Mouse (Mus musculus): ENCODE results near the gene Gm45717. TPM values are rescaled to one million over a fixed set of nuclear protein-coding genes. Genes with fewer than 3 reads are reported as not detected.
A peak's percentile ranks its signal among the peaks of the same experiment; 100 is the strongest.

Gene Gm45717
- 0.65 TPM in 1 of 2 replicates, not detected in the other for polyA plus RNA-seq (2016; fragmentation: Nextera tagmentation; extraction: Ambion mirVana)

DNA sequence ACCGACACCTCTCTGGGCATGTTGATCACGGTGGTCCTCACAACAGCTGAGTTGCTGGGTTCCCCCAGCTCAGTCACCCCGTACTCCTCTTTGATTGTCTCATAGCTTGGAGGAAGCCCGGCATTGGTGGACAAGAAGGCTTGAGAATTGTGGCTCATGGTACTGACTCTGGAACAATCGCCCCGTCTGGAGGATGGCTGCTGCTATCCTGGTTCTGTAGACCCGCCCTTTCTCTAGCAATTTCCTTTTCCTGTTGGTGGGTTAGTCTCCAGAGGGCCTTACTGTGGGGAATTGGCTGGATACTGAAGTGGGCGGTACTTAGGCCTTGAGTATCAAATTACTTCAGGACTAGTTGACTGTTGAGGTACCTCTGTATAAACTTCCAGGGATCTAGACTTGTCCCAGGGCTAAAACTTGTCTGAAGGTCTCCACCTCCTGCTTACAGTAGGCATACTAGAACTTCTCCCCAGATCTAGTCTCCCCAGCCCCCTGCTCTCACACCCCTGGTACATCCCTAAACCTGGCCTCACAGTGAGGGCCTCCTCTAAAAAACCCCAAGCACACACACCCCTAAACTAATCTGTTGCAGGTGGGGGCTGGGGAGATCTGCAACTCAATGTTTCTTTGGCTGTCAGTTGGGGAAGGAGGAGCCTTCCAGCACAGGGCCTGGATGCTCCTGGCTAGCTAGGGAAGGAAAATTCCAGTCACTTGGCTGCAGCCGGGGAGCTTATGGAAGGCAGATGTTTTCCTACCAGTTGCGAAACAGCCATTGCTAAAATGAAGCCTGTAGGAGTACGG, at the start of gene Gm45717, which contains the start of gene Ifitm2:
Gene Gm45717, minus strand, starts transcription at position 180 of the 798 bp plus-strand sequence.
Gene Ifitm2, minus strand, starts transcription at position 230 of the 798 bp plus-strand sequence.
- peaks cover 7% of the 10 kb centered on the region; the same call in 1 of the 2 replicates for H3K36me3 ChIP-seq
- peak within 1 kb of the TSS; percentile 87 for H3K4me2 ChIP-seq (replicated peaks)
- peak within 1 kb of the TSS; percentile 78 for H3K9ac ChIP-seq
- peaks cover 42% of the 10 kb centered on the region for H3K4me1 ChIP-seq
- WGBS: 7% methylated on average over 11 of the region's 11 CpGs
- peak; percentile 80 for ATAC-seq (ENCODE audit: insufficient number of reproducible peaks, insufficient read depth, low FRiP score, low TSS enrichment)
- peak within 1 kb of the TSS; percentile 66 for H3K4me3 ChIP-seq
- peak within 1 kb of the TSS; percentile 96 for H3K27ac ChIP-seq
- no peaks in the 10 kb centered on the region for H3K9me3 ChIP-seq
- H3K27me3 ChIP-seq: no peaks in the 10 kb centered on the region

DNA sequence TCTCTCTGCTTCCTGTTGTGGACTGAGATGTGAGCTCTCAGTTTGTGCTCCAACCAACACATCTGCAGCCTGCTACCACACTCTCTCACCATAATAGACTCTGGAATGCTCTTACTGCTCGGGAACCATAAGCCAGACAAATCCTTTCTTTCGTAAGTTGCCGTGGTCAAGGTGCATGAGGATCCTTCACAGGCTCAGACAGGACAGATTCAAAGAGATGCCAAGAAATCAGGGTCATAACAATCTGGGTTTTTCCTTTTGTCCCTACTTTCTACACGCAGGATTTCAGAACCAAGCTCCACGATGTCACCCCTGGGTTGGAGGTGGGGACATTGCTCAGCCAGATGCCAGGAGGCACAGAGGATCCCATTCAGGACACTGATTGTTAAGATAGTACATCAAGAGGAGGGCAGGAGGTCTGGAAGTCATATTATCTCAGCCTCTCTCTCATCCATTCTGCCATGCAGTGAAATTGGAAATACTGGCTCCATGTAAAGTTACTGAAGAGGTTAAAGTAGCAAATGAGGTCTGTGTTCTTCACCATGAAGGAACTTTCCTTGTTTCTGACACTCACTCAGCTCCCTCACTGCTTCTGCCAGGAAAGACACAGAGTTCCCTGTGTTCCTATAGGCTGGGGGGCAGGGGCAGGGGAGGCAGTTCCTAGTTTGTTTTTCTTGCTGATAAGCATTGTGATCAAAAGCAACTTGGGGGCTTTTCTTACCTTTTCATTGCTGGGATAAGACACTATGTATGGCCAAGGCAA, 47.7 kb upstream of the Gm45717 start:
- no peak overlapping the region for H3K27ac ChIP-seq
- 79% methylated on average over 5 of the region's 5 CpGs for WGBS

DNA sequence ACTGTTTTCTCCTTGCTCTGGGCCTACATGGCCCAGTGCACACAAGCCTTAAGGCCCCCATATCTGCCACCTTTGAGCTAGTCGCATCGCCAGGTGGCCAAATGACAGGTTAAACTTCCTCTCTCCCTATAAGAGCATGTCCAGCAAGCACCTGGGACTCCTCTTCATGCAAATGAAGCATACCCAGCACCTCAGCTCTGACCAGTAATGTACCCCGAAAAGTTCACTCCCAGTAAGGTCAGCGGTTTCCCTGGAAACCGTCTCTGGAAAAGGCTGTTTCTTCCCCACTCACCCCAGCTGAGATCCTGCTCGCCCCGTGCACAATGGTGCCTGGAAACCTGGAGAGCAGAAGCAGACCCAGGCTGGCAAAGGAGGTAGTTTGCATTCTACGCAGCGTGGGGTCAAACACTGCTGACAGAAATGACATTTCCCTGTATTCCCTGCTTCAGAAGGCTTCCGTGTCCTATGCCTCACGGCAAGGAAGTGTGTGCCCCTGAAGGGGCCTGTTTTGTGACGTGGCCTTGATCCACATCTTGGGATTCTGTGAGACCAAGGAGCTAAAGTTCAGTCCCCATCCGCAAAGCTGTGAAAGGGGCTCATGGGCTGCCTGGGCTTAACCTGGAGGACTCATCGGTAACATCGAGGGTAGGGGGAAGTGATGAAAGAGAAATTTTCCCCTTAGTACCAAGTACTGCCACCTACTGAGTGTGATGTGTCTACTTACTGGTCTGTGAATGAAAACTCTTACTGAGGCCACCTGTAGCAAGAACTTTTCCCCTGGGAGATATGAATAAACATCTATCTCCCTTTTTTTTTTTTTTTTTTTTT, 45.4 kb upstream of the Gm45717 start:
- H3K27ac ChIP-seq: no peak overlapping the region
- 81% methylated on average over 15 of the region's 15 CpGs for WGBS
- no peaks in the 10 kb centered on the region for H3K27me3 ChIP-seq
- H3K9ac ChIP-seq: no peak overlapping the region
- H3K4me1 ChIP-seq: no peaks in the 10 kb centered on the region
- no peak overlapping the region for H3K4me2 ChIP-seq (replicated peaks)
- no peaks in the 10 kb centered on the region for H3K9me3 ChIP-seq
- H3K36me3 ChIP-seq: no peaks in the 10 kb centered on the region
- ATAC-seq (ENCODE audit: insufficient number of reproducible peaks, insufficient read depth, low FRiP score, low TSS enrichment): no peak
- no peak overlapping the region for H3K4me3 ChIP-seq

More for the DNA sequence above, 47.7 kb upstream of the Gm45717 start:
- Histone ChIP-seq H3K27me3 (no peaks in the 10 kb centered on the region), H3K4me3 (no peak overlapping the region), H3K4me1 (no peaks in the 10 kb centered on the region), H3K36me3 (no peaks in the 10 kb centered on the region), H3K9me3 (no peaks in the 10 kb centered on the region), H3K9ac (no peak overlapping the region), H3K4me2 (replicated peaks) (no peak overlapping the region)
- ATAC-seq (ENCODE audit: insufficient number of reproducible peaks, insufficient read depth, low FRiP score, low TSS enrichment): no peak

DNA sequence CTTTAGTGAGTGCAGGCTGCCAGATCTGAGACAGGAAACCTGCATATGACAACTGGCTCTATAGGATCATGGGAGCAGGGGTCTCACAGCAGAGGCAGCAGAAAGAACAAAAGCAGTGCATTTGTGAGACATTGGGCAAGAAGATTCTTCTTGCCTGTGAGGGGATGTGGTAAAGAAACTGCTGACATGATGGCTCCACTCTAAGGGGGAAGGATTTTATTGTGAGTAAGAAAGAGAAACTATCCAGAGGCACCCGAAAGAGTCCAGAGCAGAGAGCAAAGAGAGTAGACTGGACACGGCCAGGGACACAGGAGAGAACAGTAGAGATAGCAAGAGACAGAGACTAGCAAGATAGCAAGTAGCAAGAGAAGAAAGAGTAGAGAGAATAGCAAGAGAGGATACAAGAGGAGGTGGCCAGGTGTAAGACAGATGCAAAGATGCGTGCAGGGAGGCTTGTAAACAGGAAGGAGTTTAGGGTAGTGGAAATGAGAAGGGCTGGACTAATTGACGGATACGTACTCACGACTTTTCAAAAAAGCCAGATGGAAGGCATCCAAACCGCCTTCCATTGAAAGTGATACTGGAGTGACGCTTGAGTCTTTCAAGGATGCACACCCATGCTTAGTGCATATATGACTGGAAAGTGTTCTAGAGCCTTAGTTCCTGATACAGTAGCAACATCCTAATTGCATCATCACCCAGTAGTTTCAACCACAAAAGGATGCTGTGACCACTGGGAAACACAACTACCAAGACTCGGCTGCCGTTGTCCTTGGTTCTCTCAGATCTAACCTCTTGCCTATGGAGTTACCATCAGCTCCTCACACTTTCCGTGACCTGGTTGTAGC, 43.3 kb upstream of the Gm45717 start:
- Histone ChIP-seq H3K4me2 (replicated peaks) (no peak overlapping the region), H3K27ac (no peak overlapping the region), H3K27me3 (no peaks in the 10 kb centered on the region), H3K4me1 (no peaks in the 10 kb centered on the region), H3K4me3 (no peak overlapping the region), H3K36me3 (no peaks in the 10 kb centered on the region), H3K9me3 (no peaks in the 10 kb centered on the region), H3K9ac (no peak overlapping the region)
- WGBS: 89% methylated on average over 11 of the region's 11 CpGs
- ATAC-seq (ENCODE audit: insufficient number of reproducible peaks, insufficient read depth, low FRiP score, low TSS enrichment): no peak

DNA sequence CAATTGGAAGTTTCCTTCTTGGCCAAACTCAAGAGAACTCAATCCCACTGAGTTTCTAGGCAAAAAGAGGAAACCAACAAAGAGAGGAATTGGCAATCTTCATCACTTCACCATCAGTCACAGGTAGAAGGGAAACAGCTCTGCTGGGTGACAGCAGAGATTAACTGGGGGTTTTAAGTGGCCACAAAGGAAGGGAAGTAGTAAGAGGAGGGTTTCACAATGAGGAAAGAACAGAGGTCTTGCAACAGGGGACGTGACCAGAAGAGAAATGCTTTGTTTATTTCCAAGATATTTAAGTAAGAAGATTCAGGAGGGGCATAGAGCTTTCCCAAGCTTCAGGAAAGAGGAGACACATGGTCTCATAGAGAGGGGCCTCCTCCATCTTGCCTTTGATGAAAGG, 42.1 kb upstream of the Gm45717 start:
- H3K4me3 ChIP-seq: no peak overlapping the region
- no peaks in the 10 kb centered on the region for H3K4me1 ChIP-seq
- no peak overlapping the region for H3K27ac ChIP-seq
- WGBS: 56% methylated on average over 1 of the region's 1 CpGs
- no peaks in the 10 kb centered on the region for H3K36me3 ChIP-seq
- no peak overlapping the region for H3K4me2 ChIP-seq (replicated peaks)
- no peaks in the 10 kb centered on the region for H3K27me3 ChIP-seq
- H3K9ac ChIP-seq: no peak overlapping the region
- ATAC-seq (ENCODE audit: insufficient number of reproducible peaks, insufficient read depth, low FRiP score, low TSS enrichment): no peak
- no peaks in the 10 kb centered on the region for H3K9me3 ChIP-seq

DNA sequence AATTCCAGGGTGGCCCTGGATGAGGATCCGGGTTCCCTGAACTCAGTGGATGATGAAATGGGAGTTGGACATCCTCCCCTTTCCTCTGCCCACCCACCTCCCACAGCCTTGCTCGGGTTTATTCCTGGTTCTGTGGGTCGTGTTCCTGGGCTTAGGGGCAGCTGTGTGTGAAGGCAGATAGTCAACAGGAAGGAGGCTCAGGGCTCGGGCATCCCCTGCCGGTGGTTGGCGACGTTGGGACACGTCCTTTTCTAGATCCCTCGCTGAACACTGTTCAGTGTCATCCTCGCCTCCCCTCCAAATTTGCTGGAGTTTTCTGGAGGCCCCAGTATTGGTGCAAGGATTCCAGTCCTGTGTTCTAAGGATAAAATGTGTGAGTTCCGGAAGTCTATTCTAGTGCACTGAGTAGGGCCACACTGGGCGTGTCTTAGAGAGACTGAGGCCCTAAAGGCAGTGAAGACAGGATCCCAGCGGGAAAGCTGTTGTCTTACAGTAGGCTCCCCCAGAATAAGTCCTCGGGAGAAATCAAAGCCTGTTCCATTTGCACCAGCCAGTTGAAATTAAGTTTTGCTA, 35.5 kb upstream of the Gm45717 start:
- H3K36me3 ChIP-seq: no peaks in the 10 kb centered on the region
- no peak overlapping the region for H3K9ac ChIP-seq
- 0 out of 2 replicates have a peak, but pooled peaks cover 3% of the 10 kb centered on the region for H3K4me1 ChIP-seq
- H3K27me3 ChIP-seq: no peaks in the 10 kb centered on the region
- H3K4me2 ChIP-seq (replicated peaks): no peak overlapping the region
- no peak for ATAC-seq (ENCODE audit: insufficient number of reproducible peaks, insufficient read depth, low FRiP score, low TSS enrichment)
- no peak overlapping the region for H3K4me3 ChIP-seq
- no peak overlapping the region for H3K27ac ChIP-seq
- H3K9me3 ChIP-seq: no peaks in the 10 kb centered on the region
- 89% methylated on average over 14 of the region's 14 CpGs for WGBS

DNA sequence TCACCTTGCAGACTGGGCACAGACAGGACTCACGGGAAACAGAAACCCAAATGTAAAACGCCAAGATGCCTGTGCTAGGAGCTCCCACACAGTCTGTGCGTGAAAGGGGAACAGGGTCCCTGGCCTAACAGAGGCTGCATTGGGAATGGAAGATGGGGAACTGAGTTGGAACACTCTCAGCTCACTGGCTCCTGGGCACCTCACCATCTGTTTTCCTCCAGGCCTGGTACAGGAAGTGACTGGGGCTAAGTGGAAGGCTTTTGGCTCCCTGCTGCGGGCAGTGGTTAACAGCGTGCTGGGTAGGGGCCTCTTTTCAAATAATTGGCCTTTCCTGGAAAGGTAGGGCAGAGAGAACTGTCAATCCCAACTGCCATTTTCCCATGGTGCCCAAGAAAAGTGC, 34.9 kb upstream of the Gm45717 start:
- H3K9me3 ChIP-seq: no peaks in the 10 kb centered on the region
- H3K9ac ChIP-seq: no peak overlapping the region
- no peak for ATAC-seq (ENCODE audit: insufficient number of reproducible peaks, insufficient read depth, low FRiP score, low TSS enrichment)
- WGBS: 53% methylated on average over 5 of the region's 5 CpGs
- H3K4me2 ChIP-seq (replicated peaks): no peak overlapping the region
- 0 out of 2 replicates have a peak, but pooled peaks cover 3% of the 10 kb centered on the region for H3K4me1 ChIP-seq
- H3K36me3 ChIP-seq: no peaks in the 10 kb centered on the region
- H3K4me3 ChIP-seq: no peak overlapping the region
- H3K27ac ChIP-seq: no peak overlapping the region
- no peaks in the 10 kb centered on the region for H3K27me3 ChIP-seq

DNA sequence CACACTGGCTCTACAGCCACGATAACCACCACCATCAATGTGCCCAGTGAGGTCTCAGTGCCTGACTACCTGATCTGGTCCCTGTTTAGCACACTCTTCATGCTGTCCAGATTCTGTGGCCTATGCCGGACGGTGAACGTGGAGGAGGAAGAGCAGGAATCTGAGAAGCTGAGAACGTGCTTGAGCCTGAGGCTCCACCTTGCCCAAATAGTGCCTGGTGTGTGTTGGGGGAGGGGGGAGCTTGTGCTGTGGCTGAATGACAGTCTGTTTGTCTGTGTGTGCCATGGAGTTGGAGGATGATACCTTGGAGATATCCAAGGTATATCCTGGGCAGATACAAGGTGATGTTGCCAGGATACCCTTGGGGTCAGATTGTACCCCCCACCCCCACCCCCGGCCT, 34.4 kb upstream of the Gm45717 start:
- H3K4me1 ChIP-seq: 0 out of 2 replicates have a peak, but pooled peaks cover 3% of the 10 kb centered on the region
- no peaks in the 10 kb centered on the region for H3K9me3 ChIP-seq
- H3K27me3 ChIP-seq: no peaks in the 10 kb centered on the region
- no peak overlapping the region for H3K27ac ChIP-seq
- no peaks in the 10 kb centered on the region for H3K36me3 ChIP-seq
- no peak overlapping the region for H3K4me3 ChIP-seq
- no peak overlapping the region for H3K4me2 ChIP-seq (replicated peaks)
- no peak overlapping the region for H3K9ac ChIP-seq
- 50% methylated on average over 6 of the region's 6 CpGs for WGBS
- ATAC-seq (ENCODE audit: insufficient number of reproducible peaks, insufficient read depth, low FRiP score, low TSS enrichment): no peak

DNA sequence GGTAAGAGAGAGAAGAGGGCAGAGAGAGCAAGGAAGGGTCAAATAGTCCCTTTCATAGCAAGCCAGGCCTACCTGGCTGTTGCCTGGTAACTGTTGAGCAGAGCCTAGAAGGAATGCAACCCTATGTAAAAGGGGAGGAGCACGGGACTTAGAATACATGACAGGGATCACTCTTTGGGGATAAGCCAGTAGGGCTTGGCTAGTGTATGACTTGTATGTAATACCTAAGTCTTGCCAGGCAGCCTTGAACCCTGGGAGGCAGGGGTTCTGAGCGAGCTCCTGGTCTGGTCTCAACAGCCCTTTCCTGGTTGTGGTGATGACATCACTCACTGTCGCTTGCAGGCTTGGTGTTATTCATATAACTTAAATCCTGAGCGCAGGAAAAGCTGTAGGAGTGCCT, 33.3 kb upstream of the Gm45717 start:
- ATAC-seq (ENCODE audit: insufficient number of reproducible peaks, insufficient read depth, low FRiP score, low TSS enrichment): no peak
- 0 out of 2 replicates have a peak, but pooled peaks cover 3% of the 10 kb centered on the region for H3K4me1 ChIP-seq
- no peak overlapping the region for H3K4me2 ChIP-seq (replicated peaks)
- no peaks in the 10 kb centered on the region for H3K9me3 ChIP-seq
- 80% methylated on average over 4 of the region's 4 CpGs for WGBS
- no peaks in the 10 kb centered on the region for H3K27me3 ChIP-seq
- no peak overlapping the region for H3K27ac ChIP-seq
- no peak overlapping the region for H3K4me3 ChIP-seq
- H3K36me3 ChIP-seq: no peaks in the 10 kb centered on the region
- no peak overlapping the region for H3K9ac ChIP-seq

DNA sequence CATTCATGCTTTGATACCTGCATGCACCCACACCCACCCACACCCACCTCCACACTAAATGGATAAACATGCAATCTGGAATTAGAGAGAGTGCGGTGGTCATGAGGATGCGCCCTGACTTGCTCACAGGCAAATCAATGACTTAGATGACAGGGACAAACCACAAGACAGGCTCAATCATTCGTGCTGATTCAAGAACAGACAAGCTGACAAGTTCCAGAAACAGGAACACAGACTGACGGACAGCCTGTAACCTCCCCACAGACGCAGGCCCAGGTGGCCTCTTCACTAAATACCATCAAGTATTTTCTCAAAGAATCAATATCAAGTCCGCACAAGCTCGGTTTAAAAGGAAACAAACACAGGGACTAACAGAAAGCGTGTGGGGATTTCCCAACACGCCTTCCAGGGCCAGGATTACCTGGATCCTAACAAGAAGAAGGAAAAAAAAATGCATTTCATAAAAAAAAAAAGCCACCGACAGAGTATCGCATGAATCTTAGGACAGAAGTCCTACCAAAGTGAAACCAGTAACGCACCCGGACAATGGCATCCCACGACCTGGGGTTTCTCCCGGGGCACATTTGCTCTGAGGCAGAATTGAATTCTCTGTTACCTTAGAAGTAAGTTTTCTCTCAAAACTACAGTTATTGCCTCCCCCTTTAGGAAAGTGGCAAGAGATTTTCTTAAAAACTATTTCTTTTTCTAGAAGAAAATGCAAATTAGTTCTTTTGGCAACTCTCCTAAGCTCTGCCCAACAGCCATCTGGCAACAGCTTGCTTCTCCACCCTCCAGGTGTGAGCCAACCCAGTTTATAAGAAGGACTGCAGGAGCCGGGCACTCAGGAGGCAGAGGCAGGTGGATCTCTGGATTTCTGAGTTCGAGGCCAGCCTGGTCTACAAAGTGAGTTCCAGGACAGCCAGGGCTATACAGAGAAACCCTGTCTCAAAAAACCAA, 31.7 kb upstream of the Gm45717 start:
- H3K27me3 ChIP-seq: no peaks in the 10 kb centered on the region
- no peaks in the 10 kb centered on the region for H3K36me3 ChIP-seq
- H3K4me3 ChIP-seq: no peak overlapping the region
- H3K9ac ChIP-seq: no peak overlapping the region
- H3K27ac ChIP-seq: no peak overlapping the region
- H3K4me2 ChIP-seq (replicated peaks): no peak overlapping the region
- H3K9me3 ChIP-seq: no peaks in the 10 kb centered on the region
- H3K4me1 ChIP-seq: 0 out of 2 replicates have a peak, but pooled peaks cover 3% of the 10 kb centered on the region
- 80% methylated on average over 17 of the region's 17 CpGs for WGBS
- ATAC-seq (ENCODE audit: insufficient number of reproducible peaks, insufficient read depth, low FRiP score, low TSS enrichment): no peak
